Mouse (Mus musculus): ENCODE data around the gene Rpain. TPM values are rescaled to one million over a fixed set of nuclear protein-coding genes. Genes with fewer than 3 reads are reported as not detected.

Rpain gene
- total and polyA plus RNA-seq, 3 experiments, result 54.1 to 80.6 (median 64.6) TPM

DNA sequence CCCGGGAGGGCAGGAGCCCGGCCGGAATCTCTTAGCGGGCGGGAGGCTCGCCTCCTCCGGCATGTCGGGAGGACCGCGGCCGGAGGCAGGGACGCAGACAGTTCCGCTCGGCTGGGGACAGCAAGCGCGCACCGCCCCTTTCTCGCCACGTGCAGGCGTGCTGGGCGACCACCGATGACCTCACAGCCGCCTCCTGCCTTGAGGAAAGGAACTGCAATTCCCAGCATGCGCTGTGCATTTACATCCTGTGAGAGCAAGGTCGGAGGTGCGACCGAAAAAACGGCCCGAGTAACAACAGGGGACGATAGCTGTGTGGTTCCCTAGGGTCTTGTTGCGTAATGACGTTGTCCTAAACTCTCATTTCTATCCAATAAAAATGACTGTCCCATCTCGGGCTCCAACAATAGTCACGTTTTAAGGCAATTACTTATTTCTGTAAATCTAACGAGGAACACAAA lies 34.3 kb downstream of the Rpain start, which contains the start of gene Dhx33 (continued):
- TF ChIP-seq ZNF384 (IDR thresholded peaks at IDR 0.05; ENCODE audit: low read depth, low read length) (peak; percentile 54), TBP (conservative IDR thresholded peaks at IDR 0.05; ENCODE audit: low read depth, low read length) (peak; percentile 93), CHD1 (IDR thresholded peaks at IDR 0.05; ENCODE audit: low read depth, low read length) (no peak; the same call in 1 of the 2 replicates), MAFK (IDR thresholded peaks at IDR 0.05; ENCODE audit: insufficient replicate concordance, low read length) (peak; percentile 46; the same call in 1 of the 2 replicates), USF2 (conservative IDR thresholded peaks at IDR 0.05; ENCODE audit: low read depth, low read length) (peak; percentile 56), ZC3H11A (IDR thresholded peaks at IDR 0.05; ENCODE audit: low read depth, low read length) (no peak), BHLHE40 (IDR thresholded peaks at IDR 0.05; ENCODE audit: low read depth, low read length) (peak; percentile 99), JUND (conservative IDR thresholded peaks at IDR 0.05; ENCODE audit: low read depth, low read length) (peak; percentile 89), E2F4 (IDR thresholded peaks at IDR 0.05; ENCODE audit: insufficient replicate concordance, low read depth, low read length) (peak; percentile 83; the same call in 1 of the 2 replicates)

- no peaks in the 10 kb centered on the region for H3K27me3 ChIP-seq (replicated peaks)
- H3K4me1 ChIP-seq (ENCODE audit: control insufficient read depth in 1 of 2, insufficient read depth in 2 of 2), result peaks cover 7 to 33% of the 10 kb centered on the region in 2 experiments
- H3K79me2 ChIP-seq (replicated peaks; ENCODE audit: control insufficient read depth, extremely low read depth, insufficient read depth, poor library complexity, severe bottlenecking), result peaks cover 28% of the 10 kb centered on the region
- H3K36me3 ChIP-seq (replicated peaks in 1 of 2; ENCODE audit: control insufficient read depth in 1 of 2, insufficient read depth in 1 of 2, low read length in 1 of 2), result peaks cover 24 to 58% of the 10 kb centered on the region in 2 experiments
- H3K4me2 ChIP-seq (ENCODE audit: insufficient read depth, low read depth, poor library complexity, severe bottlenecking), result peak overlapping the region; percentile 30; the same call in 1 of the 2 replicates
- H3K9me3 ChIP-seq (replicated peaks; ENCODE audit: low read length), result no peaks in the 10 kb centered on the region
- no peak for DNase-seq (ENCODE audit: extremely low read depth)
- no peak for TF ChIP-seq USF1 (IDR thresholded peaks at IDR 0.05; ENCODE audit: low read depth, low read length)
- TF ChIP-seq GABPA (IDR thresholded peaks at IDR 0.05; ENCODE audit: insufficient replicate concordance, low read depth, low read length), result no peak
- TF ChIP-seq CHD2 (IDR thresholded peaks at IDR 0.05; ENCODE audit: low read length), result no peak
- no peak for TF ChIP-seq UBTF (IDR thresholded peaks at IDR 0.05; ENCODE audit: low read depth, low read length)
- no peak for TF ChIP-seq SIN3A (IDR thresholded peaks at IDR 0.05; ENCODE audit: low read length)
- TF ChIP-seq EP300 (IDR thresholded peaks at IDR 0.05; ENCODE audit: low read length), result no peak
- no peak for TF ChIP-seq MYC (IDR thresholded peaks at IDR 0.05; ENCODE audit: low read depth, low read length)
- no peak for TF ChIP-seq ETS1 (conservative IDR thresholded peaks at IDR 0.05; ENCODE audit: low read depth, low read length)
- no peak for TF ChIP-seq POLR2AphosphoS2 (IDR thresholded peaks at IDR 0.05; ENCODE audit: low read depth, low read length)
- TF ChIP-seq TBP (conservative IDR thresholded peaks at IDR 0.05; ENCODE audit: low read depth, low read length), result no peak
- TF ChIP-seq NELFE (IDR thresholded peaks at IDR 0.05; ENCODE audit: low read depth, low read length), result no peak
- no peak for TF ChIP-seq KAT2A (IDR thresholded peaks at IDR 0.05; ENCODE audit: insufficient replicate concordance, low read length)
- TF ChIP-seq TCF12 (IDR thresholded peaks at IDR 0.05; ENCODE audit: low read depth, low read length), result no peak
- no peak for TF ChIP-seq E2F4 (IDR thresholded peaks at IDR 0.05; ENCODE audit: insufficient replicate concordance, low read depth, low read length)
- no peak for TF ChIP-seq PAX5 (IDR thresholded peaks at IDR 0.05; ENCODE audit: low read length)
- H3K27ac ChIP-seq (ENCODE audit: insufficient read depth, low read depth), result no peak overlapping the region
- peak overlapping the region; percentile 3; the same call in 1 of the 2 replicates for H3K9ac ChIP-seq (ENCODE audit: insufficient read depth, low read depth)
- in situ Hi-C loops (cut with MboI; ENCODE audit: low pct_ligation_motif_present, low pct_unique_long_range_greater_than_20kb, low sequenced_read_pairs) (no loop called here), dilution Hi-C loops (cut with MboI; ENCODE audit: extremely low pct_ligation_motif_present, extremely low pct_unique_long_range_greater_than_20kb, low sequenced_read_pairs) (no loop called here)
- H3K4me3 ChIP-seq (replicated peaks in 1 of 3; ENCODE audit: low read depth in 2 of 3, low read length in 2 of 3, poor library complexity in 1 of 3), result peak overlapping the region in 2 of 3 experiments; percentile 71 to 78
These were observed 35.0 kb downstream of the Rpain start for GRCm38 (mm10) chr11:71005046-71005445.

Data from CH12.LX (cell line).